Mouse (Mus musculus) megakaryocyte, embryonic 14.5 days (primary cell): ENCODE data around the gene Cyp4a31. TPM values are rescaled to one million over a fixed set of nuclear protein-coding genes. Genes with fewer than 3 reads are reported as not detected.
"Not testable (repeated sequence)": the region's sequence is repeated elsewhere in the genome, so short reads cannot be mapped to it uniquely, and the experiment has no call there.

ENCODE experiments used
- H3K27me3 ChIP-seq: replicated peaks from 2 replicates; pipeline ENCODE3; 2012; ENCODE audit warnings: inconsistent platforms
- H3K36me3 ChIP-seq: replicated peaks from 2 replicates; pipeline ENCODE3; 2012; ENCODE audit warnings: low read length, inconsistent platforms, mixed read lengths
- H3K4me1 ChIP-seq: 2 replicates; pipeline ENCODE4 v1.6.1; 2012; ENCODE audit warnings: inconsistent platforms
- H3K4me3 ChIP-seq: replicated peaks from 2 replicates; pipeline ENCODE3; 2012; ENCODE audit warnings: moderate library complexity, mild to moderate bottlenecking, inconsistent platforms
- H3K9me3 ChIP-seq: 2 replicates; pipeline ENCODE4 v1.6.1; 2012; ENCODE audit warnings: inconsistent platforms
- FLI1 ChIP-seq: IDR thresholded peaks from 2 replicates; pipeline ENCODE4 v1.6.1; 2012; ENCODE audit warnings: low read length, inconsistent platforms, mixed read lengths
- GATA1 ChIP-seq: IDR thresholded peaks from 3 replicates; pipeline ENCODE4 v1.6.1; 2012; ENCODE audit warnings: mixed read lengths, low read length, inconsistent platforms, borderline replicate concordance
- polyA plus RNA-seq: library from polyadenylated mRNA; stranded (reverse); fragments of >175 nt; gene quantifications from 2 replicates; pipeline ENCODE4 v1.2.3, GENCODE M21; 2012; ENCODE audit warnings: low replicate concordance; ENCODE audit not compliant: insufficient read depth

Gene Cyp4a31
- polyA plus RNA-seq, 1 experiment: not detected

GRCm38 (mm10) chr4:115575255-115575654, 11.8 kb downstream of the Cyp4a31 start:
- no peaks in the 10 kb centered on the region for H3K4me1 ChIP-seq
- no peaks in the 10 kb centered on the region for H3K9me3 ChIP-seq
- no peak for TF ChIP-seq FLI1
- no peak for TF ChIP-seq GATA1
- H3K4me3 ChIP-seq: no peak overlapping the region
- no peaks in the 10 kb centered on the region for H3K27me3 ChIP-seq
- H3K36me3 ChIP-seq: no peaks in the 10 kb centered on the region

- Histone ChIP-seq H3K36me3 (no peaks in the 10 kb centered on the region), H3K9me3 (no peaks in the 10 kb centered on the region), H3K4me3 (no peak overlapping the region), H3K4me1 (peaks cover 2% of the 10 kb centered on the region; the same call in 1 of the 2 replicates), H3K27me3 (no peaks in the 10 kb centered on the region)
- TF ChIP-seq FLI1 (no peak), GATA1 (no peak)
Observed at GRCm38 (mm10) chr4:115575776-115576175, 12.3 kb downstream of the Cyp4a31 start.

- Histone ChIP-seq H3K36me3 (no peaks in the 10 kb centered on the region), H3K9me3 (no peaks in the 10 kb centered on the region), H3K4me1 (peaks cover 11% of the 10 kb centered on the region), H3K27me3 (no peaks in the 10 kb centered on the region), H3K4me3 (peak overlapping the region; percentile 57)
- TF ChIP-seq GATA1 (no peak), FLI1 (no peak)
Observed at GRCm38 (mm10) chr4:115583036-115583435, 19.6 kb downstream of the Cyp4a31 start.

GRCm38 (mm10) chr4:115596357-115596756, 32.9 kb downstream of the Cyp4a31 start:
- peaks cover 3% of the 10 kb centered on the region; the same call in 1 of the 2 replicates for H3K4me1 ChIP-seq
- no peaks in the 10 kb centered on the region for H3K27me3 ChIP-seq
- no peak overlapping the region for H3K4me3 ChIP-seq
- TF ChIP-seq FLI1 (no peak), GATA1 (no peak)
- no peaks in the 10 kb centered on the region for H3K9me3 ChIP-seq
- no peaks in the 10 kb centered on the region for H3K36me3 ChIP-seq

GRCm38 (mm10) chr4:115596824-115597336, 33.4 kb downstream of the Cyp4a31 start:
- H3K4me3 ChIP-seq: no peak overlapping the region
- no peak for TF ChIP-seq GATA1
- TF ChIP-seq FLI1: no peak
- no peaks in the 10 kb centered on the region for H3K9me3 ChIP-seq
- peaks cover 3% of the 10 kb centered on the region; the same call in 1 of the 2 replicates for H3K4me1 ChIP-seq
- H3K27me3 ChIP-seq: no peaks in the 10 kb centered on the region
- H3K36me3 ChIP-seq: no peaks in the 10 kb centered on the region

GRCm38 (mm10) chr4:115600611-115601010, 37.2 kb downstream of the Cyp4a31 start, which contains the start of gene Cyp4a32:
TSS of gene Cyp4a32 (plus strand) at chr4:115600969.
- H3K36me3 ChIP-seq, H3K9me3 ChIP-seq, H3K4me3 ChIP-seq, H3K4me1 ChIP-seq, H3K27me3 ChIP-seq: not testable (repeated sequence)

GRCm38 (mm10) chr4:115614005-115614404, 50.6 kb downstream of the Cyp4a31 start:
- H3K4me1 ChIP-seq: no peaks in the 10 kb centered on the region
- TF ChIP-seq GATA1 (no peak), FLI1 (no peak)
- no peaks in the 10 kb centered on the region for H3K27me3 ChIP-seq
- no peak overlapping the region for H3K4me3 ChIP-seq
- H3K9me3 ChIP-seq: no peaks in the 10 kb centered on the region
- H3K36me3 ChIP-seq: no peaks in the 10 kb centered on the region

- not testable (repeated sequence) for H3K9me3 ChIP-seq, H3K27me3 ChIP-seq, H3K4me1 ChIP-seq, H3K36me3 ChIP-seq, H3K4me3 ChIP-seq
Observed at GRCm38 (mm10) chr4:115625560-115625959, 62.1 kb downstream of the Cyp4a31 start.

Other genes with a start within 250 kb of the Cyp4a31 start
- not detected in 2 replicates for gene Cyp4a12b, start 152.0 kb upstream of the Cyp4a31 start, polyA plus RNA-seq
- gene Cyp4a30b, start 111.0 kb upstream of the Cyp4a31 start, polyA plus RNA-seq: not detected in 2 replicates
- gene Cyp4a14, start 67.5 kb upstream of the Cyp4a31 start, polyA plus RNA-seq: not detected in 2 replicates
- not detected in 2 replicates for gene Cyp4a10, start 45.4 kb upstream of the Cyp4a31 start, polyA plus RNA-seq
- not detected in 2 replicates for gene Cyp4a32, start 37.3 kb downstream of the Cyp4a31 start, polyA plus RNA-seq
- not detected in 2 replicates for gene Cyp4b1, start 84.1 kb downstream of the Cyp4a31 start, polyA plus RNA-seq
- 4.7 and 7.3 TPM in 2 replicates for gene Efcab14, start 174.1 kb downstream of the Cyp4a31 start, polyA plus RNA-seq
- gene Tex38, start 217.4 kb downstream of the Cyp4a31 start, polyA plus RNA-seq: 0.44 TPM in 1 of 2 replicates, not detected in the other
- gene Atpaf1, start 221.2 kb downstream of the Cyp4a31 start, polyA plus RNA-seq: 16.7 TPM in 1 of 2 replicates, not detected in the other